Mouse (Mus musculus) E14TG2a.4 (cell line): ENCODE results near the gene Jarid2.

Source experiments
- H3K27me3 ChIP-seq: 2 replicates; pipeline ENCODE4 v1.6.1; 2014; ENCODE audit warnings: low read length, control low read depth; ENCODE audit not compliant: insufficient read depth
- H3K36me3 ChIP-seq: 2 replicates; pipeline ENCODE4 v1.6.1; 2014; ENCODE audit warnings: low read length, control low read depth; ENCODE audit not compliant: insufficient read depth
- H3K4me1 ChIP-seq: replicated peaks from 2 replicates; pipeline ENCODE4 v1.6.1; 2014; ENCODE audit warnings: low read depth, low read length, control low read depth
- H3K4me3 ChIP-seq: replicated peaks from 2 replicates; pipeline ENCODE4 v1.5.1; 2014; ENCODE audit warnings: mild to moderate bottlenecking, low read length
- H3K9me3 ChIP-seq: 2 replicates; pipeline ENCODE4 v1.6.1; 2014; ENCODE audit warnings: low read length, control low read depth
- CTCF ChIP-seq: conservative IDR thresholded peaks from 2 replicates; pipeline ENCODE4 v1.5.1; 2014; ENCODE audit warnings: low read length
- NANOG ChIP-seq: IDR thresholded peaks from 2 replicates; pipeline ENCODE4 v1.6.1; 2014; ENCODE audit warnings: borderline replicate concordance, low read length, mixed read lengths
- POU5F1 ChIP-seq: IDR thresholded peaks from 2 replicates; pipeline ENCODE4 v1.6.1; 2014; ENCODE audit warnings: low read length, borderline replicate concordance

Gene Jarid2

GRCm38 (mm10) chr13:44804876-44805275, 75.6 kb downstream of the Jarid2 start:
- Histone ChIP-seq H3K4me3 (no peak overlapping the region), H3K27me3 (no peaks in the 10 kb centered on the region), H3K9me3 (no peaks in the 10 kb centered on the region), H3K36me3 (peaks cover 46% of the 10 kb centered on the region), H3K4me1 (peaks cover 88% of the 10 kb centered on the region)
- TF ChIP-seq CTCF (peak; percentile 64), POU5F1 (no peak), NANOG (no peak)

- peaks cover 89% of the 10 kb centered on the region for H3K4me1 ChIP-seq
- TF ChIP-seq POU5F1 (no peak), CTCF (no peak), NANOG (no peak)
- no peak overlapping the region for H3K4me3 ChIP-seq
- H3K9me3 ChIP-seq: no peaks in the 10 kb centered on the region
- no peaks in the 10 kb centered on the region for H3K27me3 ChIP-seq
- H3K36me3 ChIP-seq: peaks cover 23% of the 10 kb centered on the region
These were observed 79.0 kb downstream of the Jarid2 start for GRCm38 (mm10) chr13:44808307-44808706.

GRCm38 (mm10) chr13:44811021-44811420, 81.7 kb downstream of the Jarid2 start:
- TF ChIP-seq POU5F1 (no peak), CTCF (no peak), NANOG (no peak)
- Histone ChIP-seq H3K36me3 (peaks cover 21% of the 10 kb centered on the region; the same call in 1 of the 2 replicates), H3K4me3 (no peak overlapping the region), H3K9me3 (no peaks in the 10 kb centered on the region), H3K27me3 (no peaks in the 10 kb centered on the region), H3K4me1 (peaks cover 95% of the 10 kb centered on the region)

GRCm38 (mm10) chr13:44811601-44812000, 82.3 kb downstream of the Jarid2 start:
- Histone ChIP-seq H3K27me3 (no peaks in the 10 kb centered on the region), H3K4me1 (peaks cover 92% of the 10 kb centered on the region), H3K9me3 (no peaks in the 10 kb centered on the region), H3K36me3 (peaks cover 19% of the 10 kb centered on the region; the same call in 1 of the 2 replicates), H3K4me3 (no peak overlapping the region)
- TF ChIP-seq CTCF (no peak), POU5F1 (no peak), NANOG (no peak)

- TF ChIP-seq POU5F1 (no peak), CTCF (no peak), NANOG (no peak)
- Histone ChIP-seq H3K4me3 (no peak overlapping the region), H3K27me3 (no peaks in the 10 kb centered on the region), H3K36me3 (peaks cover 18% of the 10 kb centered on the region; the same call in 1 of the 2 replicates), H3K9me3 (no peaks in the 10 kb centered on the region), H3K4me1 (peaks cover 86% of the 10 kb centered on the region)
These were observed 83.1 kb downstream of the Jarid2 start for GRCm38 (mm10) chr13:44812381-44812780.

- H3K36me3 ChIP-seq: peaks cover 51% of the 10 kb centered on the region
- TF ChIP-seq POU5F1 (no peak), CTCF (no peak), NANOG (no peak)
- H3K9me3 ChIP-seq: no peaks in the 10 kb centered on the region
- no peak overlapping the region for H3K4me3 ChIP-seq
- H3K27me3 ChIP-seq: no peaks in the 10 kb centered on the region
- H3K4me1 ChIP-seq: peaks cover 87% of the 10 kb centered on the region
These were observed 90.1 kb downstream of the Jarid2 start for GRCm38 (mm10) chr13:44819400-44819799.

GRCm38 (mm10) chr13:44822578-44822977, 93.3 kb downstream of the Jarid2 start:
- Histone ChIP-seq H3K27me3 (no peaks in the 10 kb centered on the region), H3K4me1 (peaks cover 87% of the 10 kb centered on the region), H3K9me3 (no peaks in the 10 kb centered on the region), H3K4me3 (no peak overlapping the region), H3K36me3 (peaks cover 77% of the 10 kb centered on the region)
- TF ChIP-seq POU5F1 (no peak), CTCF (no peak), NANOG (no peak)

- peaks cover 93% of the 10 kb centered on the region for H3K36me3 ChIP-seq
- H3K4me3 ChIP-seq: no peak overlapping the region
- no peaks in the 10 kb centered on the region for H3K9me3 ChIP-seq
- no peak for TF ChIP-seq POU5F1
- no peak for TF ChIP-seq CTCF
- TF ChIP-seq NANOG: no peak
- H3K27me3 ChIP-seq: no peaks in the 10 kb centered on the region
- H3K4me1 ChIP-seq: peaks cover 90% of the 10 kb centered on the region
These were observed 99.6 kb downstream of the Jarid2 start for GRCm38 (mm10) chr13:44828903-44829302.

GRCm38 (mm10) chr13:44832104-44832503, 102.8 kb downstream of the Jarid2 start:
- no peaks in the 10 kb centered on the region for H3K9me3 ChIP-seq
- no peaks in the 10 kb centered on the region for H3K27me3 ChIP-seq
- H3K4me1 ChIP-seq: peaks cover 96% of the 10 kb centered on the region
- no peak overlapping the region for H3K4me3 ChIP-seq
- TF ChIP-seq NANOG (no peak), CTCF (no peak), POU5F1 (no peak)
- H3K36me3 ChIP-seq: peaks cover 85% of the 10 kb centered on the region
